Mouse (Mus musculus): ENCODE measurements around the gene Bcr.

Gene Bcr

DNA sequence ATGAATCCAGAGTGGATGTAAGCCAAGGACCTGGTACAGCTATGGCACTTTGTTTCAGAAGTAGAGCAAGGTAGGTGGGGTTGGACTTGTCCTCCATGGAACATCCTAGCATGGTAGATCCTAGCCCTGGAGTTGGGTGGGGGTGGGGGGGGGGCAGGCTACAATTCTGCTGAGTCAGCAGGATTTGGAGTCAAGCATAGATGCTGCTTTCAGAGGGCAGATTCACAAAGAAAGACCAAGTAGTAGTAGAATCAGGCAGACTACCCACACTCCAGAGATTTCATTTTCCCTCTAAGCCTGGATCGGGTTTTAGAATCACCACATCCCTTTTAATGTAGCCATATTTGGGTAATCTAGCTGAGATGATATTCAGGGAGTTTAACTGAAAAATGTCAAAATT, 33.9 kb downstream of the Bcr start:
- DNase-seq (ENCODE audit: low read depth) = no peak

DNA sequence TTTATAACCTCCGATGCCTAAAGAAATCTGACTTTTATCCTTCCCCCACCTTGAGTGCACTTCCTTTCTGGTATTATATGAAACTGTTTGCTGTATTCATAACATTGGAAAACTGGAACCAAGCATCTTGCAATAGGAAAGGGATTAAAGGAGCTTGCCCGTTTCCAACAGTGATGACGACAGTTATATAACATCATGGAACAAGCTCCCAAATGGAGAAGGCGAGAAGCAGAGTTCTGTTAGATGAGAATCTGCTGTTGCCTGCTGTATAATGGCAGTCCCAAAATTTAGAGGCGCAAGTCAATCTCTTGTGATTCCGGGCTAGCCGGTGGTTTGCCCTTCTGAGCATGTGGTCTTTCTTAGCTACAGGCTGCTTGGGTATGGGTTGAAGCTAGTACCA, 34.8 kb downstream of the Bcr start:
- DNase-seq (ENCODE audit: low read depth) = no peak

DNA sequence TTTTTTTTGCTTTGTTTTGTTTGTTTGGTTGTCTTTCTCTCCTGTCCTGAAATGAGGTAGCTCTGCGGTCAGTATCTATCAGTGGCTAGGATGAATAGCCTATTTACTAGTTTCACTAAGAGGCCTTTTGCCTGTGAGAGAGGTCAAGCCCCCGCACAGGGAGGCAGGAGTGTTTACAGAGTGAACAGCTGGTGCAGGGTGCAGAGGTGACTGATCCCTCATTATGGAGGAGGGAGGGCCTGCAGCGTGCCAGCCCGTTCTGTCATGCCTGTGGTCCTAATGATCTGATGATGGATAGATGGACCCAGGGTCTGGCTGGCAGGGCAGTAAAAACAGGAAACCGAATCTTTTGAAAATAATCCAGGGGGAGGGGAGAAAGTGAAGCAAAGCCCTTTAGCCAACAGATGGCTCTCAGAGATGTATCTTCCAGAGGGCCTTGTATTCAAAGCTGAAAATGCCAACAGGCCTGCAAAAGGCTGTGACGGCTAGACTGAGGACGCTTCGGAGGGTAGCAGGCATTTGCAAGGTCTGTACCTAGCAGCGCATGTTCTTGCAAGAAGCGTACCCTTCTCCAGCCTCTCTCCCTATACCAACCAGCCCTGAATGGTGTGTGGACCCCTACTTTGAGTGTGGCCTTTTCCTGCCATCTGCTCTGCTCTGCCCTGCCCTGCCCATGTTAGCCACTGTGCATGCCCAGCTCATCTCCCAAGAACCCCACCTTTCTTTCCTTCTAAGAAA, 38.2 kb downstream of the Bcr start:
- no peak for DNase-seq (ENCODE audit: low read depth)

DNA sequence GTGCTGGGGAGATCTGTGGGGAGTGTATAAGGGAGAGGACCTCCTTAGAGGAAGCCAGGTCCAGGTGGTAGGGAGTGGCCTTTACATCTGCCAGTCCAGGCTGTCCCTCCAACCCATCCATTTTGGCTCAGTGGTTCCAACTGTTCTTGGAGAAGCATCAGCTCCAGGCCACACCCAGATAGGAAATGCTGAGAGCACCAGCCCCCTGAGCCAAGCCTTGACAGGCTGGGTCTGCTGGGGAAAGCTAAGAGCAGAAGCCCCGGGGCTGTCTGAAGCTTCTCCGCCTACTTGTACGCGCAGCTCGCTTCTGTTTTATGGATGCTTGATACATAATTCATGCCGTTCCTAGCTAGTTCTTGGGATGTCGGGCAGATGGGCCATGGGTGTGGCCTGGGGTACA, 39.9 kb downstream of the Bcr start:
- DNase-seq (ENCODE audit: low read depth) = no peak

DNA sequence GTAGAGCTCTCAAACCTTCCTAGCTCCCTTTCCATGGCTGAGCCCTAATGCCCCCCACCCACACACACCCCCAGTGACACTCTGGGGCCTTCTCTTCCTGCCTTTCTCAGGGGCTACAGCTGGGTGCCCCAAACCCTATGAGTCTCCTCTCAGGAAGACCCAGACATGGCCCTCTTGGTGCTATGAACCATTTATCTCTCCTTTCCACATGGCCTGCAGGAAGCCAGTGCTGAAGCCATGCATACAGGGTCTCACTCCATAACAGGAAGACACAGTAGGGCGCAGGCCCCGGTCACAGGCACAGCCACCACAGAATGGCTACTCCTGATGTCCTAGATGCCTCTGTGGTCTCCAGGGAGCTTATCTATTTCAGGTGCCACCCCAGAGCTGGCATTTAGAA, 43.1 kb downstream of the Bcr start:
- no peak for DNase-seq (ENCODE audit: low read depth)

DNA sequence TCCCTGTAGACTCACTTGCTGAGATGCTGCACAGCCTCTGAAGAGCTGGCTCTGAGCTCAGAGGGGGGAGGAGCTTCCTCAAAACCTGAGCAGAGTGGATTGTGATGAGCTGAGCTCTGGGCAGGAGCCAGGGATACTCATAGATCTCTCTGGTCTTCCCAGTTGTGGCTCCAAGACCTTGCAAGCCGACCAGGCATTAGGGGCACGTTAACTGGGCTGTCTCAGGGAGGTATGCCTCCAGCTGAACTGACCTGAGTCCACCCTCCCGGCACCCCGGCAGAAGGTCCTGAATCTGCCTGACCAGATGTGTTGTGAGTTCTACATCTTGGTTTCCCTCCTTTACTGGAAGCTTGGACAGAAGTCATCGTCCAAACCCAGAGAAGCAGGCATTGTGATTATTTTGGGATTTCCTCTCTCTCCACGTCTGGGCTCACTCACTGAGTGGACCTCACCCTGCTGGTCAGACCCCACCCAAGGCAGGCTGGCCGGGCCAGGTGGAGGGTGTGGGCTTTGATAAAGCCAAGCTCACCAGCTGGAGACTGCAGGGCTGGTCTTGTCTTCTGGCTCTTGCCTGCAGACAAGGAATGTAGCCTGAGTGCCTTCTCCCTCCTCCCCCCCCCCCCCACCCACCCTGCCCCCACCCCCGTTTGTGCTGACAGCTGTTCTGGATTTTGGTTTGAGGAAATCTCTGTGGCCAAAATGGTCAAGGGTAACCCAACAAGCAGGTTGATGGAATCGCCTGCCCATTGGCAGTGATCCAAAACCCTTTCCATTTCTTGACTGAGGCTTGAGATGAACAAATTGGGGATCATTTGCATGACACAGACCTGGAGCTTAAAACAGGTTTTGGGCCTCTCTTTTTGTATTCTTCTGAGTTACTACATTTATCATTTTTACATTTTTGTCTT, 44.1 kb downstream of the Bcr start:
- DNase-seq (ENCODE audit: low read depth) = peak; percentile 13

DNA sequence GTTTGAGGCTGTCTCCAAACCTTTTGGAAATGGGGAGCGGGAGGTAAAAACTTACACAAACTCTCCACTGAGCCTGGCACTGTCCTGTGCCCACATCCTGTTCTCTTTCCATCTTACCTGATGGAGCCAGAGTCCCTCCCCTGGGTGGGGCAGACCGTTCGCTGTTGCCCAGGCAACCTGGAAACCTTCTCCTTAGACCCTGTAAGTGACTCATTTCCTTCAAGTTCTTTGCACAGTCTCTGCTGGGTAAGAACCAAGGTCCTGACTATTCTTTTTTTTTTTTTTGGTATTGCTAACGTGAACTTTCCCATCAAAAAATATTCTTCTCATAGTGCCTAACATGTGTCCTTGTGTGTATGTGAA, 44.7 kb downstream of the Bcr start:
- DNase-seq (ENCODE audit: low read depth) = peak; percentile 81

DNA sequence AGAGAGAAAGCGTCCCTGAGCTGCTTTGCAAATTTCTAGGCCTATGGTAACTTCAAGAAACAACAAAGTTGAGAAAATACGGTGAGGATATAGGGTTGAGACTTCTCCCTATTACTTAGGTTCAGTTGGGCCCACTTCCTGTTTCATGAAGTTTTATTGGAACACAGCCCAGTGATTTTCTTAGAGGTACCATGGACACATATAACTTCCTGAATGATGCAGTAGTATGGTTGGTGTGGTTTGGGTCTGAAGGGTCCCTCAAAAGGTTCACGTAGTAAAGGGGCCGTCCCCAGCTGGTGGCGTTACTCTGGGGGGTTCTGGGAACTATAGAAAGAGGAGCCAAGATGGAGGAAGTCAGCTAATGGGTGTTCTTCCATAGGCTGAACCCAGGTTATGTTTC, 45.3 kb downstream of the Bcr start:
- no peak for DNase-seq (ENCODE audit: low read depth)

DNA sequence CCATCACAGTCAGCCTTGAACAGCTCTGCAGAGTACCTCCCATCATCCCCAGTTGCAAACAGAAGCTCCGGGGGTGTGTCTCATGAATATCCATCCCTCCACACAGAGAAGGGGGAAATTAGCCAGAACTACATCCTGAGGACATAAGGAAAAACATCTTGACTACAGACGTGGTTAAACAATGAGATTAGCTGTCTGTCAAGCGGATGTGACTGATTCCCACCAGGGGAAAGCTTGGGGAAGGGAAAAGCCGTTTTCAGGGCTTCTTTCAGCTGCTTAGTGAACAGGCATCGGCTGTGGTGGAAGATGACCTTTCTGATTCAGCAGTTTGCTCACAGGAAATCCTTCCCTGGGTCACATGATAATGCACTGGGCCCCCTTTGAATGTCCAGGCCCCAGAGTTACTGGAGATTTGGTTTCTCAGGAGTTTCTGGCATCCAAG, 46.6 kb downstream of the Bcr start:
- DNase-seq (ENCODE audit: low read depth) = no peak

DNA sequence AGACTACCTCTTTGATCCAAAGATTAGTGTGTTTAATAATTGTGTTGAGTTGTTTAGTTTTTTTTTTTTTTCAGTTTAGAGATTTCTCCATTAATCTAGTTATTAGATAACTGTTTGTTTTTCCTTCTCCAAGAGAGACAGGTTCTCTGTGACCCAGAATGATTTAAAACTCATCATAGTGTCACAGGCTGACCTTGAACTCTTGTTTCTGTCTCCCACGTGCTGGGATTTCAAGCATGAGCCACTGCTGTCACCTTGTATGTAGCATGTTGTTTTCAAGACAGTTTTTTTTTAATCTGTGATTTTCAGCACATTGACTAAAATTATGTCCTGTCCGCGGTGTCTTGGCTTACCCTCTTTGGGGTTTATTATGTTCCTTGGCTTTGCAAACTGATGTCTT, 47.7 kb downstream of the Bcr start:
- no peak for DNase-seq (ENCODE audit: low read depth)

DNA sequence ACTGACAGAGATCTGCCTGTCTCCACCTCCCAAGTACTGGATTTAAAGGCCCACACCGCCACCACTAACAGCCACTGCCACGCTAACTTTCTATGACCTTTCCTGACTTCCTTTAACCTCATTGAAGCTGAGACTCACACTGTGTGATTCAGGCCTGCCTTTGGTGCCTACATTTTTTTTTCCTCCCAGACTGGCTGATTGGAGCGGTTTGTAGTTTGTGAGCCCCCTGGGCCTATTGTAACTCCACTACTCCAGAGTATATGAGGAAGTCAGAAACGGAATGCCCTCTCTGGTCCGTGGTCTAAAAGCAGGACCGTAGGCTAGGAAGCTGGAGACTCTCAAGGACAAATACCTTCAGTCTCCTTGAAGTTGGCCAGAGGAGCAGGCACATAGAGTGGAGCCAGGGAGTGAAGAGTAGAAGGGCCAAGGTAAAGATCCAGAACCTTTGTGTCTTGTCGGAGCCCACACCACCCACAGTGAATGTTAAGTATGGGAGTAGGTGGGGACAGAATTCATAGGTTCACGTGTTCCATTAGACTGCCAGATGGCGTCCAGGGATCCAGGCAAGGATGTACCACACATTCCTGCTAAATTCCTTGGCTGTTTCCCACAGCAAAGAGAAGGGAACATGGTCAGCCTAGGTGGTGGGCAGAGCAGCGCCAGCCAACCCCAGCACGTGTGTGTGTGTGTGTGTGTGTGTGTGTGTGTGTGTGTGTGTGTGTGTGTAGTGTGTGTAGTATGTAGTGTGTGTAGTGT, 51.2 kb downstream of the Bcr start:
- DNase-seq (ENCODE audit: low read depth) = no peak

DNA sequence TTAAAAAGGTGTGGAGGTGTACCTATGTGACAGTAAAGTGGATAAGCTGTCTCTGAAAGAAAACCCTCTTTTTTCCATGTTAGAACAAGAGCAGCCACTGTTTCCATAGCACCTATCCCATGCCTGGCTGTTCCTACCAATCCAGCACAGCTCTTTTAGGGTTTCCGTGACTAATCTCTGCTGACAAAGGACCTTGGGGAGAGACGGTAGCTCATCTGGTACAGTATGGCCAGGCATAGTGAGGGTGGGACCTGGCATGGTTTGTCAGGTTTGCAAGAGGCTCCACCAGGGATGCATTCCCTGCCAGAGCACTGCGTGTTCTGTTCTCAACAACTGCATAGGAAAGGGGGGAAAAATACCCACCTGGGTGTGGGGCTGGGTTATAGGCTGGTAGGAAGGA, 52.0 kb downstream of the Bcr start:
- no peak for DNase-seq (ENCODE audit: low read depth)

DNA sequence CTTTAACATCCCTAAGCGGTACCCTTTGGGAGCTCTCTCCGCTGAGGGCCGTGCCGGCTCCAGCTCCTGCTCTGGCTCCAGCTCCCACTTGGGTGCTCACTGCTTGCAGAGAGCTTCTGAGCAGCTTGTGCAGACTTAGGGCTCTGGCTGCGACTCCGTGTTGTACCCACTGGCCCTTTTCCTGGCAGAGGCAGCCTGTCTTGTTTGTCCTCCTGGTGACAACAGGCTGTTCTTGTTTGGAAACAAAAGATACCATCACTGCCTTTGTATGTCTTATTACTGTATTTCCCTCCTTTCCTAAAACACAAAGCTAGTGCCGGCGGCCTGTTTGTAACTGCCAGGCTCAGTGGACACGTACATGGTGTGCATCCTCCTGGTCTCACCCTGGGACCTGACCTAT, 53.2 kb downstream of the Bcr start:
- DNase-seq (ENCODE audit: low read depth) = no peak

DNA sequence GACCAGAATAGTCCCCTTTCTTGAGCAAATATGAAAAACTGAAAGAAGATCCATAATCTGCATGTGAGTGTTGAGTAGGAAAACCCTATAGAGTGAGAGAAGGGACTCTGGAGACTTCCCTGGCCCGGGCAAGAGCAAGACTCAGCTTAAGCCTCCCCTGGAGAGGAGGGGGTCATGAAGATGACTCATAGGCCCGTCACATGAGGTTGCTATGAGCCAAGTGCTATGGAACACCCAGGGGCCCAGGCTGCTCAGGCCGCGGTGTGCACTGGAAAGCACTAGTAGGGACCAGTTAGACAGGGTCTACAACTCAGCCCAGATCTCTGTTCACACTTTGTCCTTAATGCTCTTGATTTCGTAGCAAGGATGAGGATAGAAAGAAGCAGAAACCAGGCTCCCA, 54.8 kb downstream of the Bcr start:
- DNase-seq (ENCODE audit: low read depth) = no peak

DNA sequence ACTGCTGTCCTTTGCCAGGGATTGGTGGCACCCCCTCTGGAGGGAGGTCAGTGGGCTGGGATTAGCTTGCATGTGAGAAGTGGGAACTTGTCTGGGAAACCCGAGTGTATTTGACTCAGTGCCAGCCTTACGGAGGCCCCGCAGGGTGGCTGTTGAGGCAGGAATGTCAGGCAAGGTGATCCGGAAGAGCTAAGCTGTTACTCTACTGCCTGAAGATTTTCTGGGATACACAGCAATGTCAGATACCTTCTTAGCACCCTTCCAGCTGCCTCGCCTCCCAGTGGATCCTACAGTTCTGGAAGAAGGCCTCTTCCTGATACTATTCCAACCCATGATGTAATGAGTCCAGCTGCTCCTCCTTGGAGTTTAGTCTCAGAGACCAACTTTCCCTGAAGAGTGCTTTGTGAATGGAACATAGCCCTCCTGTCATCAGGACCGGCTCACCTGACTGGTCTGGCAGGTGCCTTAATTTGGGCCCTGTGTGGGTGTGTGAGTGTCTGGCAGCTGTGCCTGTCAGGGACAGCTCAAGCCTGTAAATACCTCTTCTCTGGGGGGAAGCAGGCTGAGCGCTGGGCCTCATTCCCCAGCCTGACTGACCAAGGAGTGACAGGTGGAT, 56.6 kb downstream of the Bcr start:
- no peak for DNase-seq (ENCODE audit: low read depth)

DNA sequence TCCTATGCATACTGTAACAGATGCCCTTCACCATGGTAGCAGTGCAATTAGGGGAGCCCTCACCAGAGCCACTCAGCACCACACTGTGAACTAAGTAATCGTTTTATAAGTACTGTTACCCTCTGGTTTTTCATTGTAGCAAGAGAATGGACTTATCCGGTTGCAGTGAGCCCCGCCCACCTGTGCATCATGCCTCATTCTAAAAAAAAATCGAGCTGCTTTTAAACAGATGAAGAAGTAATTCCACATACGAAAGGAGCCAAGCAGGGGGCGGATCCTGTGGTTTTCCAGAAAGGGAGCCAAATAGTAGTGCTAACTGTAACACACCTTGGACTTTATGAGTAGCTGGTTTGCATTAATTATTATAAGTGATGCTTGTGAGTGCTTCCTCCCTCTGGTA, 58.1 kb downstream of the Bcr start:
- no peak for DNase-seq (ENCODE audit: low read depth)

DNA sequence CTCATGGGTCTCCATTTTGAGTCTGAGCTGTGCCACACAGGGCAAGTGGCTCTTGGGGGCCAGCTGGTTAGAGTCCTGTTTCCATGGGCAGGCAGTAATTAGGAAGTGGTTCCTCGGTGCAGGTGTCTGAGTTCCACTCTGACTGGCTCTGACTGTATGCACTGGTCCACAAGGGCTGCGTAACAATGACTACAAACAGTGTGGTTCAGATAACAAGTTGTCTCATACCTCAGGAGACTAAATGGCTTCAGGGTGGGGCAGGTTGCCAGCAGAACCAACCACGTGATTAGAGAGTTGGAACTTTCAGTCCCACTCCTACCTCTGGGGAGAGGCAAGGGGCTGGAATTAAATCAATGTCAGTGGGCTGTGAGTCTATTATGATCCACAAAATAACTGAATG, 59.0 kb downstream of the Bcr start:
- DNase-seq (ENCODE audit: low read depth) = no peak

DNA sequence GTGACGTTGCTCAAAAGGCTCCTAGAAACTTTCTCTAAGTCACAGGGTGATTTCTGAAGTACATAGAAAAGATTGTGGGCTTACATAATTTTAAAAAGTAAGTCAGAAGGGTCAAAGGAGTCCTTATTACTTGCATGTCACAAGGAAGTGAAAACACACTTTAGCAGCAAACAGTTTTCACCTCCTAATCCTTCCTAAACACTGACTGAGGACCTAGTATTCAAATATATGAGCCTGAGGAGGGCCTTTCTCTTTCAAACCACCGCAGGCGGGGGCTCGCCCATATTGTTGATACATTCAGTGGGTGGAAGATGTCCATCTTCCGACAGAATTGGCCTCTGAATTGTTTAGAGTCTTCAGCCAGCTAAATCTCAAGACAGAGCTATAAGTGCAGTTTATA, 59.8 kb downstream of the Bcr start:
- no peak for DNase-seq (ENCODE audit: low read depth)

DNA sequence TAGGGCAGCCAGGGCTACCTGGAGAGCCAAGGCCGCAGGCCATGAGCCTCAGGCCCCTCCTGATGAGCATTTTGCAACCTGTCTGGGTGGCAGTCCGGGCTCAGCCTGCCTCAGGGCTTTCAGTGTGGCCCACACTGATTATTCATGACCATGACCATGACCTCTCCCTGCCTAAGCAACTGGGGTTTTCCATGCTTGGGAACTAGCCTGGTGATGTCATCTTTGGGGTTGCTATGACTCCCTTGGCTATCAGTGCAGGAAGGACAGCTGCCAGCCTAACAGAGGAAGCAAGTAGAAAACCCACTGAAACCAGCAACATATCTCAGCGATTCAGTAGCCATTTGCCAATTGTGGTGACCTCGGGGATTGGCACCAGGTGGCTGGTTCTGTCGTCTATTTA, 60.6 kb downstream of the Bcr start:
- DNase-seq (ENCODE audit: low read depth) = no peak

DNA sequence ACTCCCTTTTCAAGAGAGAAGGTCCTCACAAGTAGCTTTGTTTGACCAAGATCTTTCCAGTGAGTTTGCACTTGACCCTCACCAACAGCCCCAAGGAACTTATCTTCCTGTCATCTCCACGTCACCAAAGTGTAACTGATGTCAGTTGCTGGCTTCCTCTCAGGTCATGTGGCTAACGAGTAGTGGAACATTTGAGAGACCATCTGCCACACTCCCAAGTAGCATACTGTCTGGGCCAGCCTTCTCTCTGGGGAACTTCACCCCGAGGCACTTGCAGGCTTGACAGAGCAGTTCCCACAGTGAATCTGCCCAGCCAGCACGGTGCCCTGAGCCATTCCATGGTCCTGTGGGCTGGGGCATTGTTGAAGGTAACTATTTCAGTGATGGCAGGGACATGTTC, 65.2 kb downstream of the Bcr start:
- DNase-seq (ENCODE audit: low read depth) = no peak

DNA sequence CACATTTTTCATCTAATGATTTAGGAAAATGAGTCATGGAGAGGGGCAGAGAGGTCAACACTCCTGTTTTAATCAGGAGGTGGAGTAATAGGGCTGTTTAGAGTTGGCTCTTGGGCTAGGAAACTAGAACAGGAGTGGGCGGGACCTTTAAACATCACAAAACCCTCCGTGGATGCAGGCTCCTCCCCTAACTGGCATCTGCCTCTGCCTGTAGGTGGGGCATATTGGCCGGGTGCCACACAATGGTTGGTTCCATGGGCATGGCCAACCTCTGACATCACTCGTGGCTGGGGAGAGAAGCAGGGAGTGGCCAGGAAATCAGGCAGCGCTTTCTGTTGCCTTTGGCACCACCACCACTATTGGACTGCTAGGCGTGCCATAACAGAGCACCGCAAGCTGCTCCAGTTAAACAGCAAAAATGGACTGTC, 68.9 kb downstream of the Bcr start:
- DNase-seq (ENCODE audit: low read depth) = peak; percentile 29

DNA sequence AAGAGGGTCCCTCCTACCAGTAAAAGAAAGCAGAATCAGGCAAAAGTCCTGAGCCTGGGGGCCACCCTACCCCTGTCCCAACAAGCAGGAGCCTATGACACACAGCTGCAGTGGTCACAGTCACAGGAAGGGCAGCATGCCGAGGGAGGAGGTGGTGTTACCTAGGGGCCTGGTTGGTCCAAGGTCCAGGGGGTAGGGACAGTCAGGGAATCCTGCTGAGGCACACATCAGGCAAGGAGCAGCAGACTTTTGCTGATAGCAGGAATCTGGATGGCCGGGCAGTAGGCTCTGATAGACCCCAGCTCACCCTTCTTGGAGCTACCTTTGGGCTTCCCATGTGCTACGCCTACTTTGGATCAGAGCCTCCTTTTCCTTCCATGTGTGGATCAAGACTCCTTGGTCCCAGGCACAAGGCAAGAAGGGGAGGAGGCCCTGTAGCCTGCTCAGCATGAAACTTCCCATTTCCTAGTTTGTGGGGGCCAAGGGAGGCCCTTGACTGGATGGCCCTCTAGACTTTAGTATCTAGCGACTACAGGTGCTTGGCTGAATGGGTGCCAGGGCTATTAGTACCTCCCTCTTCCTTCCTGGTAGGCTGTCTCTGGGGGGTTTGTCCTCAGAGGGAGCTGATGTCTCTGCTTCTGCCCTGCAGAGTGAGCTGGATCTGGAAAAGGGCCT, 70.1 kb downstream of the Bcr start:
- no peak for DNase-seq (ENCODE audit: low read depth)

All from naive thymus-derived CD4-positive, alpha-beta T cell, adult 2 months (primary cell).